Mouse (Mus musculus): Measurements from ENCODE around the gene Hic2. TPM values are rescaled to one million over a fixed set of nuclear protein-coding genes. Genes with fewer than 3 reads are reported as not detected.
A peak's percentile ranks its signal among the peaks of the same experiment; 100 is the strongest.

Gene Hic2
- total and polyA plus RNA-seq, 3 experiments = 5.9 to 9.5 TPM; not detected in 1

GRCm38 (mm10) chr16:17266113-17266512 is 32.7 kb downstream of the Hic2 start:
- H3K27me3 ChIP-seq (ENCODE audit: control insufficient read depth in 1 of 2, insufficient read depth in 2 of 2, low read length in 2 of 2) = no peaks in the 10 kb centered on the region
- no peak for DNase-seq (ENCODE audit: low read depth, low spot score)
- peaks cover 0 to 12% of the 10 kb centered on the region in 2 experiments; a peak in 2 of 4 replicates for H3K36me3 ChIP-seq (ENCODE audit: control insufficient read depth in 1 of 2, insufficient read depth in 2 of 2, low read length in 2 of 2)
- H3K27ac ChIP-seq (ENCODE audit: control insufficient read depth, low read depth, low read length) = no peak overlapping the region
- H3K4me3 ChIP-seq (ENCODE audit: control insufficient read depth in 1 of 2, insufficient read depth in 1 of 2, low read depth in 2 of 2, low read length in 2 of 2) = no peak overlapping the region
- TF ChIP-seq ZNF384 (IDR thresholded peaks at IDR 0.05; ENCODE audit: low read depth, low read length) (peak; percentile 85), MAX (IDR thresholded peaks at IDR 0.05; ENCODE audit: low read length) (no peak)
- no peaks in the 10 kb centered on the region; the same call in 1 of the 2 replicates for H3K79me2 ChIP-seq (ENCODE audit: control insufficient read depth, insufficient read depth, low read length, poor library complexity)
- no peak overlapping the region for H3K9ac ChIP-seq (ENCODE audit: control insufficient read depth, low read depth, low read length, poor library complexity, severe bottlenecking)
- H3K4me1 ChIP-seq (ENCODE audit: control insufficient read depth in 1 of 2, insufficient read depth in 2 of 2, low read length in 2 of 2) = peaks cover 4 to 18% of the 10 kb centered on the region in 2 experiments
- H3K9me3 ChIP-seq (replicated peaks; ENCODE audit: insufficient read depth, low read length) = no peaks in the 10 kb centered on the region

DNA sequence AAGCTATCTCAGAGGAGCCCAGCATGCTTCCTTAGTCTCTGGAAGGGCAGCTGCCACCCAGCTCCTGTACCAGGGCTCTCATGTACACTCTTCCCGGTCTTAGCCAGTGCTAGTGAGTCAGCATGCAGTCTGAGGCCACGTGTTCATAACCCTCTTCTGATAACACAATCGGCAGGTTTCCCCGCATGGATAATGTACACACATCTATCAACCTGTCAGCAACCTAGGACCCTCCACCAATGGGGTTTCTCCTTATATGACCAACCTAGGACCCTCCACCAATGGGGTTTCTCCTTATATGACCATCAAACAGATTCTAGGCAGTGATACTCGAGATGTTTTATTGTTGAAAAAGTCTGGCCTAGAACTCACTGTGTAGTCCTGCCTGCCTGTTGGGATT is 34.6 kb downstream of the Hic2 start:
- H3K9ac ChIP-seq (ENCODE audit: control insufficient read depth, low read depth, low read length, poor library complexity, severe bottlenecking) = peak overlapping the region; percentile 61
- H3K36me3 ChIP-seq (ENCODE audit: control insufficient read depth in 1 of 2, insufficient read depth in 2 of 2, low read length in 2 of 2) = peaks cover 0 to 12% of the 10 kb centered on the region in 2 experiments; a peak in 2 of 4 replicates
- DNase-seq (ENCODE audit: low read depth, low spot score) = peak; percentile 92
- H3K27me3 ChIP-seq (ENCODE audit: control insufficient read depth in 1 of 2, insufficient read depth in 2 of 2, low read length in 2 of 2) = no peaks in the 10 kb centered on the region
- peaks cover 4 to 22% of the 10 kb centered on the region in 2 experiments for H3K4me1 ChIP-seq (ENCODE audit: control insufficient read depth in 1 of 2, insufficient read depth in 2 of 2, low read length in 2 of 2)
- H3K4me3 ChIP-seq (ENCODE audit: control insufficient read depth in 1 of 2, insufficient read depth in 1 of 2, low read depth in 2 of 2, low read length in 2 of 2) = peak overlapping the region in 1 of 2 experiments; percentile 10; a peak in 1 of 4 replicates
- H3K27ac ChIP-seq (ENCODE audit: control insufficient read depth, low read depth, low read length) = peak overlapping the region; percentile 75
- no peaks in the 10 kb centered on the region; the same call in 1 of the 2 replicates for H3K79me2 ChIP-seq (ENCODE audit: control insufficient read depth, insufficient read depth, low read length, poor library complexity)
- no peaks in the 10 kb centered on the region for H3K9me3 ChIP-seq (replicated peaks; ENCODE audit: insufficient read depth, low read length)
- TF ChIP-seq KAT2A (conservative IDR thresholded peaks at IDR 0.05; ENCODE audit: low read depth, low read length) = peak; percentile 58; the same call in 1 of the 2 replicates
- peak; percentile 94 for TF ChIP-seq USF1 (IDR thresholded peaks at IDR 0.05; ENCODE audit: low read depth, low read length)
- TF ChIP-seq GATA1 (IDR thresholded peaks at IDR 0.05; ENCODE audit: low read depth, low read length) = peak; percentile 93
- TF ChIP-seq SIN3A (IDR thresholded peaks at IDR 0.05; ENCODE audit: low read length) = peak; percentile 93
- peak; percentile 43; the same call in 1 of the 2 replicates for TF ChIP-seq POLR2AphosphoS2 (IDR thresholded peaks at IDR 0.05; ENCODE audit: low read length)
- peak; percentile 97 for TF ChIP-seq MXI1 (IDR thresholded peaks at IDR 0.05; ENCODE audit: low read depth, low read length)
- no peak; the same call in 1 of the 2 replicates for TF ChIP-seq RCOR1 (IDR thresholded peaks at IDR 0.05; ENCODE audit: low read depth, low read length)
- peak; percentile 25 to 69; a peak in 1 of 4 replicates for TF ChIP-seq USF2 (IDR thresholded peaks at IDR 0.05; ENCODE audit: borderline replicate concordance in 1 of 2, insufficient read depth in 1 of 2, low read depth in 1 of 2, low read length in 2 of 2)
- TF ChIP-seq NRF1 (IDR thresholded peaks at IDR 0.05; ENCODE audit: insufficient read depth, low read depth, low read length, poor library complexity, severe bottlenecking) = no peak
- TF ChIP-seq ETS1 (IDR thresholded peaks at IDR 0.05; ENCODE audit: low read depth, low read length) = peak; percentile 86
- TF ChIP-seq MAX (IDR thresholded peaks at IDR 0.05; ENCODE audit: low read length) = peak; percentile 99
- TF ChIP-seq HCFC1 (IDR thresholded peaks at IDR 0.05; ENCODE audit: low read depth, low read length) = peak; percentile 75
- no peak for TF ChIP-seq MAFK (IDR thresholded peaks at IDR 0.05; ENCODE audit: borderline replicate concordance, low read depth, low read length)
- 0 out of 2 replicates have a peak, but pooled peaks have one; percentile 5 for TF ChIP-seq ZNF384 (IDR thresholded peaks at IDR 0.05; ENCODE audit: low read depth, low read length)
- no peak for TF ChIP-seq MYB (IDR thresholded peaks at IDR 0.05; ENCODE audit: low read depth, low read length)
- TF ChIP-seq JUND (IDR thresholded peaks at IDR 0.05; ENCODE audit: low read depth, low read length) = 0 out of 2 replicates have a peak, but pooled peaks have one; percentile 6
- TF ChIP-seq CTCF (IDR thresholded peaks at IDR 0.05 in 2 of 3, conservative IDR thresholded peaks at IDR 0.05 in 1 of 3; ENCODE audit: control insufficient read depth in 1 of 3, insufficient read depth in 1 of 3, low read depth in 2 of 3, low read length in 3 of 3, poor library complexity in 1 of 3, severe bottlenecking in 1 of 3) = no peak
- TF ChIP-seq MAZ (IDR thresholded peaks at IDR 0.05; ENCODE audit: low read depth, low read length) = no peak
- peak; percentile 99 for TF ChIP-seq MYC (IDR thresholded peaks at IDR 0.05; ENCODE audit: low read depth, low read length)
- peak; percentile 35 for TF ChIP-seq TAL1 (IDR thresholded peaks at IDR 0.05; ENCODE audit: low read length)
- TF ChIP-seq TBP (IDR thresholded peaks at IDR 0.05; ENCODE audit: low read depth, low read length) = peak; percentile 52; the same call in 1 of the 2 replicates
- TF ChIP-seq ZMIZ1 (IDR thresholded peaks at IDR 0.05; ENCODE audit: low read depth, low read length) = 0 out of 2 replicates have a peak, but pooled peaks have one; percentile 41
- peak; percentile 48; the same call in 1 of the 2 replicates for TF ChIP-seq GABPA (IDR thresholded peaks at IDR 0.05; ENCODE audit: low read depth, low read length)
- TF ChIP-seq CHD2 (IDR thresholded peaks at IDR 0.05; ENCODE audit: low read length) = peak; percentile 72
- no peak for TF ChIP-seq CHD1 (IDR thresholded peaks at IDR 0.05; ENCODE audit: low read depth, low read length)
- TF ChIP-seq ZC3H11A (IDR thresholded peaks at IDR 0.05; ENCODE audit: low read depth, low read length) = no peak
- TF ChIP-seq TCF12 (IDR thresholded peaks at IDR 0.05; ENCODE audit: low read depth, low read length) = peak; percentile 46; the same call in 1 of the 2 replicates
- peak in 1 of 2 experiments; percentile 75; a peak in 2 of 4 replicates for TF ChIP-seq POLR2A (IDR thresholded peaks at IDR 0.05; ENCODE audit: control insufficient read depth in 1 of 2, insufficient read depth in 1 of 2, low read depth in 1 of 2, low read length in 2 of 2, poor library complexity in 1 of 2)
- TF ChIP-seq RAD21 (IDR thresholded peaks at IDR 0.05; ENCODE audit: low read depth, low read length) = no peak
- TF ChIP-seq NELFE (IDR thresholded peaks at IDR 0.05; ENCODE audit: low read depth, low read length) = peak; percentile 37; the same call in 1 of the 2 replicates
- no peak for TF ChIP-seq ZKSCAN1 (IDR thresholded peaks at IDR 0.05; ENCODE audit: low read depth, low read length)
